Mouse (Mus musculus) bone marrow, adult 2 months (tissue): Measurements from ENCODE around the gene Gfer.
"Not testable (repeated sequence)": the region's sequence is repeated elsewhere in the genome, so short reads cannot be mapped to it uniquely, and the experiment has no call there.

ENCODE experiments used
- CTCF ChIP-seq: fragments of 200-500 bp; IDR thresholded peaks from 2 replicates; pipeline ENCODE4 v1.5.1; 2011; ENCODE audit warnings: low read length, control low read depth; ENCODE audit not compliant: control insufficient read depth, insufficient read depth
- POLR2A ChIP-seq: fragments of 200-500 bp; IDR thresholded peaks from 2 replicates; pipeline ENCODE4 v1.6.1; 2011; ENCODE audit warnings: low read depth, mild to moderate bottlenecking, control low read depth, low read length, borderline replicate concordance; ENCODE audit not compliant: control insufficient read depth

- TF ChIP-seq CTCF, POLR2A: not testable (repeated sequence)
These were observed 23.0 kb upstream of the Gfer start for GRCm38 (mm10) chr17:24718938-24719337.
